In genomic region chr15:77598429-77598828, GRCm38 (mm10) we compare ENCODE assay signal across 16 mouse cellular contexts. TPM values are rescaled to one million over a fixed set of nuclear protein-coding genes. Genes with fewer than 3 reads are reported as not detected.
DNase-seq lines count a peak whose midpoint lies in the region; ATAC-seq and TF ChIP-seq lines count a peak whose summit lies in the region.
"Had no signal": no experiment of that assay in that cellular context is flagged by ENCODE, and none has a peak within 500 bp of the region (broad histone marks: within the 10 kb centered on the region; RNA-seq: fewer than 3 reads in every experiment).

No protein-coding gene starts in this region.

- no peak for TF ChIP-seq POLR2A in lung, adult 2 months (IDR thresholded peaks at IDR 0.05; ENCODE audit: borderline replicate concordance, extremely low read depth, low read depth, low read length)

- no peaks in the 10 kb centered on the region for H3K27me3 ChIP-seq in lung, embryonic 14.5 days (ENCODE audit: insufficient read depth, low read length)
- H3K27me3 ChIP-seq in lung, embryonic 16.5 days (ENCODE audit: control insufficient read depth, insufficient read depth, low read depth, low read length): no peaks in the 10 kb centered on the region
- no peaks in the 10 kb centered on the region for H3K27me3 ChIP-seq in stomach, embryonic 16.5 days (ENCODE audit: control insufficient read depth, insufficient read depth, low read length)
- no peaks in the 10 kb centered on the region for H3K27me3 ChIP-seq in midbrain, embryonic 13.5 days
- H3K27me3 ChIP-seq: forebrain, embryonic 13.5 days; hindbrain, embryonic 15.5 days had no signal

- no peak for ATAC-seq in lung, embryonic 14.5 days (ENCODE audit: insufficient read depth)
- ATAC-seq in lung, embryonic 16.5 days (ENCODE audit: low read depth): peak; percentile 45; the same call in 1 of the 2 replicates
- ATAC-seq in stomach, embryonic 16.5 days (ENCODE audit: insufficient read depth, low FRiP score): no peak
- no peak for ATAC-seq in midbrain, embryonic 13.5 days
- ATAC-seq: forebrain, embryonic 13.5 days; intestine, postnatal 0 days; liver, postnatal 0 days had no signal

- H3K4me2 ChIP-seq in lung, embryonic 14.5 days: no peak overlapping the region
- H3K4me2 ChIP-seq in lung, embryonic 16.5 days (ENCODE audit: low read depth, low read length): no peak overlapping the region
- H3K4me2 ChIP-seq in stomach, embryonic 16.5 days (ENCODE audit: low read depth, low read length): no peak overlapping the region
- H3K4me2 ChIP-seq in midbrain, embryonic 13.5 days (replicated peaks): no peak overlapping the region
- H3K4me2 ChIP-seq: forebrain, embryonic 13.5 days; hindbrain, embryonic 15.5 days had no signal

- no peak overlapping the region for H3K27ac ChIP-seq in lung, embryonic 14.5 days (ENCODE audit: low read depth)
- peak overlapping the region; percentile 49; the same call in 1 of the 2 replicates for H3K27ac ChIP-seq in lung, embryonic 16.5 days (ENCODE audit: low read length)
- peak overlapping the region; percentile 18; the same call in 1 of the 2 replicates for H3K27ac ChIP-seq in stomach, embryonic 16.5 days (ENCODE audit: low read length)
- H3K27ac ChIP-seq in midbrain, embryonic 13.5 days: no peak overlapping the region
- H3K27ac ChIP-seq: forebrain, embryonic 13.5 days; hindbrain, embryonic 15.5 days had no signal

- no peaks in the 10 kb centered on the region for H3K4me1 ChIP-seq in lung, embryonic 14.5 days (ENCODE audit: insufficient read depth)
- peaks cover 11% of the 10 kb centered on the region for H3K4me1 ChIP-seq in lung, adult 2 months (ENCODE audit: control insufficient read depth, insufficient read depth, low read length)
- H3K4me1 ChIP-seq in lung, embryonic 16.5 days (replicated peaks; ENCODE audit: control insufficient read depth, insufficient read depth, low read length): no peaks in the 10 kb centered on the region
- H3K4me1 ChIP-seq in stomach, embryonic 16.5 days (ENCODE audit: control insufficient read depth, insufficient read depth, low read length): peaks cover 3% of the 10 kb centered on the region; the same call in 1 of the 2 replicates
- no peaks in the 10 kb centered on the region for H3K4me1 ChIP-seq in midbrain, embryonic 13.5 days (replicated peaks)
- H3K4me1 ChIP-seq: forebrain, embryonic 13.5 days; hindbrain, embryonic 15.5 days had no signal

- TF ChIP-seq CTCF in lung, embryonic 14.5 days (IDR thresholded peaks at IDR 0.05; ENCODE audit: low read depth): no peak
- no peak for TF ChIP-seq CTCF in lung, adult 2 months (IDR thresholded peaks at IDR 0.05; ENCODE audit: insufficient read depth, low read length)

- H3K9ac ChIP-seq in lung, embryonic 14.5 days: no peak overlapping the region
- H3K9ac ChIP-seq in lung, embryonic 16.5 days (ENCODE audit: low read length): no peak overlapping the region
- H3K9ac ChIP-seq in stomach, embryonic 16.5 days (ENCODE audit: low read length): no peak overlapping the region
- no peak overlapping the region for H3K9ac ChIP-seq in midbrain, embryonic 13.5 days (replicated peaks)
- H3K9ac ChIP-seq: forebrain, embryonic 13.5 days; hindbrain, embryonic 15.5 days; liver, postnatal 0 days had no signal

- H3K4me3 ChIP-seq in lung, embryonic 14.5 days (ENCODE audit: low read depth, low read length): no peak overlapping the region
- H3K4me3 ChIP-seq in lung, adult 2 months (replicated peaks; ENCODE audit: extremely low read depth, low read depth, low read length): no peak overlapping the region
- H3K4me3 ChIP-seq in lung, embryonic 16.5 days (ENCODE audit: low read length): no peak overlapping the region
- no peak overlapping the region for H3K4me3 ChIP-seq in stomach, embryonic 16.5 days (replicated peaks; ENCODE audit: low read length)
- no peak overlapping the region for H3K4me3 ChIP-seq in midbrain, embryonic 13.5 days (replicated peaks)
- H3K4me3 ChIP-seq: forebrain, embryonic 13.5 days; hindbrain, embryonic 15.5 days had no signal

- 51% methylated on average over 3 of the region's 3 CpGs for WGBS in lung, embryonic 14.5 days
- 37% methylated on average over 3 of the region's 3 CpGs for WGBS in lung, adult 2 months
- WGBS in lung, embryonic 16.5 days: 43% methylated on average over 3 of the region's 3 CpGs
- 56% methylated on average over 3 of the region's 3 CpGs for WGBS in stomach, embryonic 16.5 days
- WGBS in midbrain, embryonic 13.5 days: 84% methylated on average over 3 of the region's 3 CpGs

- DNase-seq in kidney, adult 11 months: peak; percentile 61
- DNase-seq in kidney, postnatal 4 days: no peak
- peak; percentile 16 for DNase-seq in lung, embryonic 14.5 days
- DNase-seq in lung, adult 2 months: no peak
- DNase-seq in embryo, embryonic 11 days: no peak
- DNase-seq: cerebellum, postnatal 10 days; liver, postnatal 0 days; thymus, postnatal 36 days had no signal

- no peaks in the 10 kb centered on the region for H3K36me3 ChIP-seq in lung, embryonic 14.5 days (ENCODE audit: insufficient read depth)
- H3K36me3 ChIP-seq in lung, embryonic 16.5 days (ENCODE audit: control insufficient read depth, insufficient read depth, low read length): no peaks in the 10 kb centered on the region
- no peaks in the 10 kb centered on the region for H3K36me3 ChIP-seq in stomach, embryonic 16.5 days (ENCODE audit: control insufficient read depth, insufficient read depth, low read length)
- H3K36me3 ChIP-seq in midbrain, embryonic 13.5 days: no peaks in the 10 kb centered on the region
- H3K36me3 ChIP-seq: hindbrain, embryonic 15.5 days had no signal

- no peaks in the 10 kb centered on the region for H3K9me3 ChIP-seq in lung, embryonic 14.5 days (ENCODE audit: low read depth, low read length)
- no peaks in the 10 kb centered on the region for H3K9me3 ChIP-seq in lung, embryonic 16.5 days (ENCODE audit: control insufficient read depth, low read length)
- H3K9me3 ChIP-seq in stomach, embryonic 16.5 days (replicated peaks; ENCODE audit: control insufficient read depth, low read length): no peaks in the 10 kb centered on the region
- H3K9me3 ChIP-seq in midbrain, embryonic 13.5 days: no peaks in the 10 kb centered on the region
- H3K9me3 ChIP-seq: forebrain, embryonic 13.5 days; hindbrain, embryonic 15.5 days had no signal

RNA-seq across cellular contexts. Expression of gene Gm36245, which starts 0.6 kb away (rescaled TPM):
- polyA plus RNA-seq in lung, embryonic 14.5 days (2014; fragmentation: Nextera tagmentation; extraction: Ambion mirVana): not detected in 2 replicates
- not detected in 2 replicates for polyA plus RNA-seq in lung, adult 2 months (2012; rRNA removed)
- not detected in 2 replicates for polyA plus RNA-seq in lung, embryonic 16.5 days (2015; fragmentation: Nextera tagmentation; extraction: Ambion mirVana)
- polyA plus RNA-seq in stomach, embryonic 16.5 days (2015; fragmentation: Nextera tagmentation; extraction: Ambion mirVana): not detected in 2 replicates
- polyA plus RNA-seq in midbrain, embryonic 13.5 days (2015; fragmentation: Nextera tagmentation; extraction: Ambion mirVana): not detected in 2 replicates
- polyA plus RNA-seq: forebrain, embryonic 13.5 days; hindbrain, embryonic 15.5 days; intestine, postnatal 0 days; limb, embryonic 14.5 days; liver, postnatal 0 days; neural tube, embryonic 11.5 days had no signal

RNA-seq across cellular contexts. Expression of gene Apol10b, which starts 2.5 kb away (rescaled TPM):
- polyA plus RNA-seq in lung, embryonic 14.5 days (2014; fragmentation: Nextera tagmentation; extraction: Ambion mirVana): 0.08 TPM in 1 of 2 replicates, not detected in the other
- 0.52 and 0.72 TPM in 2 replicates for polyA plus RNA-seq in lung, adult 2 months (2012; rRNA removed)
- 0.06 and 0.09 TPM in 2 replicates for polyA plus RNA-seq in lung, embryonic 16.5 days (2015; fragmentation: Nextera tagmentation; extraction: Ambion mirVana)
- 0.18 and 0.47 TPM in 2 replicates for polyA plus RNA-seq in stomach, embryonic 16.5 days (2015; fragmentation: Nextera tagmentation; extraction: Ambion mirVana)
- polyA plus RNA-seq in midbrain, embryonic 13.5 days (2015; fragmentation: Nextera tagmentation; extraction: Ambion mirVana): not detected in 2 replicates
- polyA plus RNA-seq: liver, postnatal 0 days; neural tube, embryonic 11.5 days had no signal

RNA-seq across cellular contexts. Expression of gene 1700025B11Rik, which starts 36.7 kb away (rescaled TPM):
- not detected in 2 replicates for polyA plus RNA-seq in lung, embryonic 14.5 days (2014; fragmentation: Nextera tagmentation; extraction: Ambion mirVana)
- polyA plus RNA-seq in lung, adult 2 months (2012; rRNA removed): not detected in 2 replicates
- polyA plus RNA-seq in lung, embryonic 16.5 days (2015; fragmentation: Nextera tagmentation; extraction: Ambion mirVana): not detected in 2 replicates
- polyA plus RNA-seq in stomach, embryonic 16.5 days (2015; fragmentation: Nextera tagmentation; extraction: Ambion mirVana): not detected in 2 replicates
- not detected in 2 replicates for polyA plus RNA-seq in midbrain, embryonic 13.5 days (2015; fragmentation: Nextera tagmentation; extraction: Ambion mirVana)
- polyA plus RNA-seq: forebrain, embryonic 13.5 days; hindbrain, embryonic 15.5 days; intestine, postnatal 0 days; limb, embryonic 14.5 days; liver, postnatal 0 days; neural tube, embryonic 11.5 days had no signal

RNA-seq across cellular contexts. Expression of gene Apol11b, which starts 44.7 kb away (rescaled TPM):
- 0.09 TPM in 1 of 2 replicates, not detected in the other for polyA plus RNA-seq in lung, embryonic 14.5 days (2014; fragmentation: Nextera tagmentation; extraction: Ambion mirVana)
- polyA plus RNA-seq in lung, adult 2 months (2012; rRNA removed): 0.13 and 0.95 TPM in 2 replicates
- 0.21 TPM in 1 of 2 replicates, not detected in the other for polyA plus RNA-seq in lung, embryonic 16.5 days (2015; fragmentation: Nextera tagmentation; extraction: Ambion mirVana)
- 0.19 and 0.41 TPM in 2 replicates for polyA plus RNA-seq in stomach, embryonic 16.5 days (2015; fragmentation: Nextera tagmentation; extraction: Ambion mirVana)
- polyA plus RNA-seq in midbrain, embryonic 13.5 days (2015; fragmentation: Nextera tagmentation; extraction: Ambion mirVana): 0.10 TPM in 1 of 2 replicates, not detected in the other
- polyA plus RNA-seq: forebrain, embryonic 13.5 days; hindbrain, embryonic 15.5 days; intestine, postnatal 0 days; limb, embryonic 14.5 days; neural tube, embryonic 11.5 days had no signal

Comparison
In these comparisons a context has a peak if more than half of its experiments do, and no peak if none do; other contexts are left out.
1. DNase-seq: peak in kidney, adult 11 months (single experiment) and lung, embryonic 14.5 days (single experiment); none in kidney, postnatal 4 days (0 of 2), lung, adult 2 months (single experiment) and embryo, embryonic 11 days (single experiment).
2. H3K27ac ChIP-seq: peak in lung, embryonic 16.5 days (single experiment) and stomach, embryonic 16.5 days (single experiment); none in lung, embryonic 14.5 days (single experiment) and midbrain, embryonic 13.5 days (single experiment).